Mouse (Mus musculus): ENCODE results near the gene Sult6b2.

Gene Sult6b2

DNA sequence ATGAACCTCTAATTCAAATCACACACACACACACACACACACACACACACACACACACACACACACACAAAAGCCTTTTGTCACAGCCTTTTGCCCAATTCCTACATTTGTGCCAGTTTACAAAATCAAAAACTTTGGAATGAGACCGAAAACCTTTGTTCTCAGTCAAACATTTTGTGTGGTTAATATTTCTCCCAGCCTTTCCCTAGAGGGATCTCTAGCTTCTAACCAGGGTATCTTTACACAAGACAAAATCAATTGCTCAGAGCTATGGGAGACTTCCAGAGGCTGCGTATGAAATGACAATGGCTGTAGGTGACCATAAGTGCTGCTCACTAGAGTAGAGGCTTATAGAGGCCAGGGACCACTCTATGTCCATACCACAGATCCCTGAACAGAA lies 66.1 kb downstream of the Sult6b2 start:
- no peak for DNase-seq (ENCODE audit: low read depth, low spot score)

DNA sequence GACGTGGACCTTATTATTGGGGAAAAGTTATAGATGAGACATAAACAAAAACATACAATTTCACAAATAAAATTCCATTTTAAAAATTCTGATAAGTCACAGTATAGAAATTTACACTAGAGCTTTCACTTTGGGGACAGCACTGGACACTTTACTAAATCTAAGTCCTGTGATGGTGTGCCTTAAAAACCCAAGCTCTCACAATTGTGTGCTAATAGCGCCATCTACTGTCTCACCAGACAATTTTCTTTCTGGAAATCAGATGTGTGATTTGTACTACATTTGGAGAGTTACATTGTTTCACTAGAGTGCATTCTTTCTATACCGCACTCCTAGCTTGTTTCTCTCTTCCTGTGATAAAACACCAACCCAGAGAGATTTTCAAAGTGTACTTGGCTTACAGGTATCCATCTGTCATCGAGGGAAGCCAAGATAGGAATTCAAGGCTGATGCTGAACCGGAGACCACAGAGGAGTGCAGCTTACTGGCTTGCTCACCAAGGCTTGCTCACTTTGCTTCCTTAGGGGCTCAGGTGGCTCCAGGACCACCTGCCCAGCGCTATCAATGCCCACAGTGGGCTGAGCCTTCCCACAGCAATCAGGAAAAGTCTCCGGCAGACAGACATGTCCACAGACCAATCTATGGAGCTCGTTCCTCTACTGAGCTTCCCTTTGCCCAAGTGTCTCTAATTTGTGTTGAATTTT lies 68.8 kb downstream of the Sult6b2 start:
- DNase-seq (ENCODE audit: low read depth, low spot score): no peak
